Mouse (Mus musculus): Measurements from ENCODE around the gene Med17. TPM values are rescaled to one million over a fixed set of nuclear protein-coding genes. Genes with fewer than 3 reads are reported as not detected.

Gene Med17
- total and polyA plus RNA-seq, 3 experiments = 15.7 to 59.6 (median 28.9) TPM

- Histone ChIP-seq H3K27me3 (ENCODE audit: insufficient read depth, low read length) (peaks cover 36% of the 10 kb centered on the region), H3K4me1 (ENCODE audit: insufficient read depth, low read depth, low read length) (no peaks in the 10 kb centered on the region), H3K4me3 (ENCODE audit: low read depth, low read length) (no peak overlapping the region), H3K36me3 (replicated peaks) (no peaks in the 10 kb centered on the region), H3K9me3 (replicated peaks) (no peaks in the 10 kb centered on the region)
- DNase-seq (ENCODE audit: low spot score) (no peak), ATAC-seq (ENCODE audit: extremely low read depth, insufficient number of reproducible peaks, low FRiP score, poor library complexity, severe bottlenecking) (no peak)
- TF ChIP-seq CTCF (IDR thresholded peaks at IDR 0.05; ENCODE audit: low read depth, low read length) = no peak
- TF ChIP-seq TAL1 (conservative IDR thresholded peaks at IDR 0.05; ENCODE audit: low read depth, low read length) = no peak
- TF ChIP-seq GATA1 (IDR thresholded peaks at IDR 0.05; ENCODE audit: borderline replicate concordance, low read length) = no peak
- TF ChIP-seq GATA2 (IDR thresholded peaks at IDR 0.05; ENCODE audit: borderline replicate concordance, low read depth, low read length) = no peak
- TF ChIP-seq POLR2AphosphoS5 (IDR thresholded peaks at IDR 0.05; ENCODE audit: insufficient replicate concordance, low read depth, low read length) = no peak
Observed at GRCm38 (mm10) chr9:15240863-15241595, 38.7 kb downstream of the Med17 start.

- DNase-seq (ENCODE audit: low spot score) = no peak
- TF ChIP-seq GATA1 (IDR thresholded peaks at IDR 0.05; ENCODE audit: borderline replicate concordance, low read length) (no peak), CTCF (IDR thresholded peaks at IDR 0.05; ENCODE audit: low read depth, low read length) (no peak), TAL1 (conservative IDR thresholded peaks at IDR 0.05; ENCODE audit: low read depth, low read length) (no peak), POLR2AphosphoS5 (IDR thresholded peaks at IDR 0.05; ENCODE audit: insufficient replicate concordance, low read depth, low read length) (no peak), GATA2 (IDR thresholded peaks at IDR 0.05; ENCODE audit: borderline replicate concordance, low read depth, low read length) (no peak)
- no peak overlapping the region for H3K4me3 ChIP-seq (ENCODE audit: low read depth, low read length)
- ATAC-seq (ENCODE audit: extremely low read depth, insufficient number of reproducible peaks, low FRiP score, poor library complexity, severe bottlenecking) = no peak
- H3K36me3 ChIP-seq (replicated peaks) = no peaks in the 10 kb centered on the region
- no peaks in the 10 kb centered on the region for H3K9me3 ChIP-seq (replicated peaks)
- peaks cover 29% of the 10 kb centered on the region for H3K27me3 ChIP-seq (ENCODE audit: insufficient read depth, low read length)
- no peaks in the 10 kb centered on the region for H3K4me1 ChIP-seq (ENCODE audit: insufficient read depth, low read depth, low read length)
Observed at GRCm38 (mm10) chr9:15240006-15240405, 39.7 kb downstream of the Med17 start.

GRCm38 (mm10) chr9:15239042-15239925, 40.4 kb downstream of the Med17 start, which contains the start of gene Vstm5:
Vstm5 (plus strand) TSS chr9:15239045.
- Histone ChIP-seq H3K36me3 (replicated peaks) (no peaks in the 10 kb centered on the region), H3K9me3 (replicated peaks) (no peaks in the 10 kb centered on the region), H3K4me1 (ENCODE audit: insufficient read depth, low read depth, low read length) (no peaks in the 10 kb centered on the region)

DNA sequence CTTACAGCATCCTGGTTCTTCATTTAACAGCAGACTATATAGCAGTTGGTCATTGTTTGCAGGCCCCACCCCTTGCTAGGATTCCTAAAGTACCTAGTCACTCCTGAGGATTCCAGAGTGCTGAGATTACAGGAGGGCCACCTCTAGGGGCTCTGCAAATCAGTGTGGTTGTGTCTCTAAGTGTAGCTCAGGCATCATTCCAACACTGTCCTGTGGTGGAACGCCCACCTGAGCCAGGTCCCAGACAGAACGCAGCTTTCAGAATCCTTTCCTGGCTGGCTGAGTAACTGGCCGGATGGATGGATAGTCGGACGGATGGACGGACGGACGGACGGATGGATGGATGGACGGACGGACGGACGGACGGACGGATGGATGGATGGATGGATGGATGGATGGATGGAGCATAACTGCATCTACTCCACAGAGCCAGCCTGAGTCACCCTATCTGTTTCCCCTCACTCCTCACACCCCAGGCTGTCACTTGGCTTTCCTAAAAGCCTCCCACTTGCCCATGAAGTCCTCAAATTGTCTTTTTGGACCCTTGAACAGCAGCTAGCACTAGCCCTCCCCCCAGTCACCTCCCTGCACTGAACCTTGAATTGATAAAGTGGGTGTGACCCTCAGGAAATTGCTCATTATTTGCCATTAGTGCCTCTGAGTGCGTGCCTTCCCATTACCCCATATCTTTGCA, 41.3 kb downstream of the Med17 start:
- DNase-seq (ENCODE audit: low spot score) = no peak
- peaks cover 16% of the 10 kb centered on the region for H3K27me3 ChIP-seq (ENCODE audit: insufficient read depth, low read length)
- H3K36me3 ChIP-seq (replicated peaks) = no peaks in the 10 kb centered on the region
- TF ChIP-seq CTCF (IDR thresholded peaks at IDR 0.05; ENCODE audit: low read depth, low read length) (no peak), GATA2 (IDR thresholded peaks at IDR 0.05; ENCODE audit: borderline replicate concordance, low read depth, low read length) (no peak), GATA1 (IDR thresholded peaks at IDR 0.05; ENCODE audit: borderline replicate concordance, low read length) (no peak), TAL1 (conservative IDR thresholded peaks at IDR 0.05; ENCODE audit: low read depth, low read length) (no peak), POLR2AphosphoS5 (IDR thresholded peaks at IDR 0.05; ENCODE audit: insufficient replicate concordance, low read depth, low read length) (no peak)
- no peaks in the 10 kb centered on the region for H3K4me1 ChIP-seq (ENCODE audit: insufficient read depth, low read depth, low read length)
- no peak for ATAC-seq (ENCODE audit: extremely low read depth, insufficient number of reproducible peaks, low FRiP score, poor library complexity, severe bottlenecking)
- H3K4me3 ChIP-seq (ENCODE audit: low read depth, low read length) = no peak overlapping the region
- H3K9me3 ChIP-seq (replicated peaks) = no peaks in the 10 kb centered on the region

More at GRCm38 (mm10) chr9:15239042-15239925, 40.4 kb downstream of the Med17 start, which contains the start of gene Vstm5:
- Histone ChIP-seq H3K27me3 (ENCODE audit: insufficient read depth, low read length) (peaks cover 24% of the 10 kb centered on the region), H3K4me3 (ENCODE audit: low read depth, low read length) (no peak within 1 kb of the TSS)
- TF ChIP-seq GATA2 (IDR thresholded peaks at IDR 0.05; ENCODE audit: borderline replicate concordance, low read depth, low read length) (no peak), GATA1 (IDR thresholded peaks at IDR 0.05; ENCODE audit: borderline replicate concordance, low read length) (no peak), CTCF (IDR thresholded peaks at IDR 0.05; ENCODE audit: low read depth, low read length) (no peak), TAL1 (conservative IDR thresholded peaks at IDR 0.05; ENCODE audit: low read depth, low read length) (no peak), POLR2AphosphoS5 (IDR thresholded peaks at IDR 0.05; ENCODE audit: insufficient replicate concordance, low read depth, low read length) (no peak)
- DNase-seq (ENCODE audit: low spot score) (no peak), ATAC-seq (ENCODE audit: extremely low read depth, insufficient number of reproducible peaks, low FRiP score, poor library complexity, severe bottlenecking) (no peak)

DNA sequence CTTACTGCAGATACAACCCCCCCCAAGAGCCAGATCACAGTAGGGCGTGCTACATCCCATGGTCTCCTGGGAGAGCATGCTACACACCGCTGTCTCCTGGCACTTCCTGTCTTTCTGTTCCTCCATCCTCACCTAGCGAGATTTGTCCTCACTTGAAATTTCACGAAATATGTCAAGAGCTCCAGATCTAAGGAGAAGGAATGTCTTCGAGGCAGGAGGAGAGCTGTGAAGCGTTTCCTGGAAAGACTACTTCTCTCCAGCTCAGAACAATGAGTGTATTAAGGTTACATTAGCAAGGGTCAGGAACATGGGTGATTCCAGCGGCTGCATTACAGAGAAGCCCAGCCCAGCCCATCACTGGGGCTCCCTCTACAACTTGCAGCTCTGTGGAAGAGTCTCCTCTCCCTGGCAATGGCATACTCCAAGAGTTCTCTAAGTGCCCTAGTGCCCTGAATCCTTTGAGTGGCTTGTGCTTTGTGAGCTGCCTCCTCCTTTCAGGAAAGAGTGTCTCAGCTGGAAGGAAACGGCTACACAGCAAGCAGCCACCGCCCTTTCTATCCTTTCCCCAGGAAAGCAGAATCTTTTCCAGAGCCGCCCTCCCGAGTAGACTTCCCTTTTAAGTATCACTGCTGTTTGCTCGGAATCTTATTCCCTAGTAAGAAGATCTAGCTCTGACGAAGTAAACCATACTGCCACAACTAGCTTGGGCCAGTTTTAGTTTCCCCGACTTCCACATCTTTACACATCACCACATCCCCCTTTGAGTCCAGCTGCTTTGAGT, 42.0 kb downstream of the Med17 start:
- DNase-seq (ENCODE audit: low spot score) = no peak
- no peaks in the 10 kb centered on the region for H3K9me3 ChIP-seq (replicated peaks)
- no peak for TF ChIP-seq GATA2 (IDR thresholded peaks at IDR 0.05; ENCODE audit: borderline replicate concordance, low read depth, low read length)
- no peak for TF ChIP-seq TAL1 (conservative IDR thresholded peaks at IDR 0.05; ENCODE audit: low read depth, low read length)
- TF ChIP-seq GATA1 (IDR thresholded peaks at IDR 0.05; ENCODE audit: borderline replicate concordance, low read length) = no peak
- TF ChIP-seq POLR2AphosphoS5 (IDR thresholded peaks at IDR 0.05; ENCODE audit: insufficient replicate concordance, low read depth, low read length) = no peak
- no peak for TF ChIP-seq CTCF (IDR thresholded peaks at IDR 0.05; ENCODE audit: low read depth, low read length)
- H3K27me3 ChIP-seq (ENCODE audit: insufficient read depth, low read length) = peaks cover 11% of the 10 kb centered on the region; the same call in 1 of the 2 replicates
- H3K36me3 ChIP-seq (replicated peaks) = no peaks in the 10 kb centered on the region
- ATAC-seq (ENCODE audit: extremely low read depth, insufficient number of reproducible peaks, low FRiP score, poor library complexity, severe bottlenecking) = no peak
- no peaks in the 10 kb centered on the region for H3K4me1 ChIP-seq (ENCODE audit: insufficient read depth, low read depth, low read length)
- H3K4me3 ChIP-seq (ENCODE audit: low read depth, low read length) = no peak overlapping the region
